Mouse (Mus musculus) stomach, embryonic 15.5 days (tissue): ENCODE data around the gene AK157302. TPM values are rescaled to one million over a fixed set of nuclear protein-coding genes. Genes with fewer than 3 reads are reported as not detected.

ENCODE experiments used
- microRNA counts: library from miRNA; unstranded; fragments of <30 nt; microRNA quantifications from one replicate; lab custom pipeline; 2016
- microRNA-seq: library from miRNA; unstranded; fragments of <30 nt; microRNA quantifications from one replicate; pipeline ENCODE4, GENCODE M21; 2016
- polyA plus RNA-seq: library from polyadenylated mRNA; unstranded; fragments of >200 nt; fragmentation: Nextera tagmentation; extraction: Ambion mirVana; gene quantifications from 2 replicates; pipeline ENCODE4 v1.2.1, GENCODE M21; 2015

Gene AK157302
- polyA plus RNA-seq, 1 experiment from 2014 or later = 1.1 TPM

MicroRNA genes within 50 kb of the gene (microRNA counts, 519-probe panel; counts per million panel counts)
- microRNA mmu-miR-1896 (lab: Ali Mortazavi, UCI) = 2,609 counts per million, percentile 62 among the panel's probes with 10 or more counts

Small RNA genes lying within 50 kb of the gene (microRNA-seq; reads per million reads assigned to microRNA genes)
- gene Mir1896 = not detected

Other genes with a start within 250 kb of the AK157302 start
- gene Gpx5, start 202.5 kb upstream of the AK157302 start, polyA plus RNA-seq = not detected in 2 replicates
- gene Gpx6, start 183.1 kb upstream of the AK157302 start, polyA plus RNA-seq = not detected in 2 replicates
- not detected in 2 replicates for gene Olfr1367, start 148.3 kb upstream of the AK157302 start, polyA plus RNA-seq
- gene Zscan12, start 132.4 kb upstream of the AK157302 start, polyA plus RNA-seq = 9.9 and 10.0 TPM in 2 replicates
- 77.7 and 80.7 TPM in 2 replicates for gene Zkscan3, start 92.5 kb upstream of the AK157302 start, polyA plus RNA-seq
- 2.5 and 2.6 TPM in 2 replicates for gene Pgbd1, start 54.2 kb upstream of the AK157302 start, polyA plus RNA-seq
- 33.0 and 36.3 TPM in 2 replicates for gene Zscan26, start 41.5 kb upstream of the AK157302 start, polyA plus RNA-seq
- 2.4 and 2.6 TPM in 2 replicates for gene Nkapl, start 26.7 kb upstream of the AK157302 start, polyA plus RNA-seq
- 2.9 and 3.1 TPM in 2 replicates for gene Zkscan4, start 16.3 kb upstream of the AK157302 start, polyA plus RNA-seq
- not detected in 2 replicates for gene Gm10065, start 15.8 kb upstream of the AK157302 start, polyA plus RNA-seq
- gene Gm11273, start 6.2 kb downstream of the AK157302 start, polyA plus RNA-seq = 8.8 and 32.6 TPM in 2 replicates
- 5.4 and 5.5 TPM in 2 replicates for gene Zkscan8, start 35.9 kb downstream of the AK157302 start, polyA plus RNA-seq
- gene Olfr1366, start 47.6 kb downstream of the AK157302 start, polyA plus RNA-seq = 0.26 and 0.27 TPM in 2 replicates
- 0.06 TPM in 1 of 2 replicates, not detected in the other for gene Olfr1535, start 64.7 kb downstream of the AK157302 start, polyA plus RNA-seq
- gene Olfr1364, start 86.5 kb downstream of the AK157302 start, polyA plus RNA-seq = not detected in 2 replicates
- gene Olfr1362, start 118.8 kb downstream of the AK157302 start, polyA plus RNA-seq = not detected in 2 replicates
- not detected in 2 replicates for gene Olfr11, start 147.3 kb downstream of the AK157302 start, polyA plus RNA-seq
- not detected in 2 replicates for gene Olfr1361, start 168.2 kb downstream of the AK157302 start, polyA plus RNA-seq
- gene Olfr1360, start 182.2 kb downstream of the AK157302 start, polyA plus RNA-seq = not detected in 2 replicates
- gene Olfr1359, start 202.9 kb downstream of the AK157302 start, polyA plus RNA-seq = not detected in 2 replicates
- 1.4 and 4.4 TPM in 2 replicates for gene Hist1h2bl, start 220.9 kb downstream of the AK157302 start, polyA plus RNA-seq
- gene Hist1h2ai, start 221.2 kb downstream of the AK157302 start, polyA plus RNA-seq = 25.1 TPM in 2 replicates
- gene Hist1h3h, start 222.4 kb downstream of the AK157302 start, polyA plus RNA-seq = 4.7 and 6.3 TPM in 2 replicates
- gene Hist1h2bm, start 226.8 kb downstream of the AK157302 start, polyA plus RNA-seq = 2.5 and 3.3 TPM in 2 replicates
- 2.9 and 3.6 TPM in 2 replicates for gene Hist1h4j, start 239.8 kb downstream of the AK157302 start, polyA plus RNA-seq